Mouse (Mus musculus): ENCODE measurements around the gene Celsr3. TPM values are rescaled to one million over a fixed set of nuclear protein-coding genes. Genes with fewer than 3 reads are reported as not detected.

Gene Celsr3
- polyA plus RNA-seq, 1 experiment from 2014 or later, result 12.1 TPM

DNA sequence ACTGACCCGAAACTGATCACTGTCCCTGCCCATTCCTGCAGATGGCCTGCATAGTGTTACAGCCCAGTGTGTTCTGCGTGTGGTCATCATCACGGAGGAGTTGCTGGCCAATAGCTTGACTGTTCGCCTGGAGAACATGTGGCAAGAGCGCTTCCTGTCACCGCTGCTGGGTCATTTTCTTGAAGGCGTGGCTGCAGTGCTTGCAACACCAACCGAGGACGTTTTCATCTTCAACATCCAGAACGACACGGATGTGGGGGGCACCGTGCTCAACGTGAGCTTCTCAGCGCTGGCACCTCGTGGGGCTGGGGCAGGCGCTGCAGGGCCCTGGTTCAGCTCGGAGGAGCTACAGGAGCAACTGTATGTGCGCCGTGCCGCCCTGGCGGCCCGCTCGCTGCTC lies 5.5 kb downstream of the Celsr3 start:
- peak overlapping the region; percentile 74 for H3K4me2 ChIP-seq
- no peak for ATAC-seq (ENCODE audit: low read depth)
- H3K27me3 ChIP-seq, result peaks cover 61% of the 10 kb centered on the region
- no peaks in the 10 kb centered on the region for H3K9me3 ChIP-seq
- peaks cover 66% of the 10 kb centered on the region for H3K4me1 ChIP-seq (replicated peaks)
- no peak overlapping the region for H3K27ac ChIP-seq (replicated peaks)
- peaks cover 83% of the 10 kb centered on the region for H3K36me3 ChIP-seq
- peak overlapping the region; percentile 38 for H3K4me3 ChIP-seq
- WGBS, result 8% methylated on average over 23 of the region's 23 CpGs
- H3K9ac ChIP-seq, result peak overlapping the region; percentile 49

DNA sequence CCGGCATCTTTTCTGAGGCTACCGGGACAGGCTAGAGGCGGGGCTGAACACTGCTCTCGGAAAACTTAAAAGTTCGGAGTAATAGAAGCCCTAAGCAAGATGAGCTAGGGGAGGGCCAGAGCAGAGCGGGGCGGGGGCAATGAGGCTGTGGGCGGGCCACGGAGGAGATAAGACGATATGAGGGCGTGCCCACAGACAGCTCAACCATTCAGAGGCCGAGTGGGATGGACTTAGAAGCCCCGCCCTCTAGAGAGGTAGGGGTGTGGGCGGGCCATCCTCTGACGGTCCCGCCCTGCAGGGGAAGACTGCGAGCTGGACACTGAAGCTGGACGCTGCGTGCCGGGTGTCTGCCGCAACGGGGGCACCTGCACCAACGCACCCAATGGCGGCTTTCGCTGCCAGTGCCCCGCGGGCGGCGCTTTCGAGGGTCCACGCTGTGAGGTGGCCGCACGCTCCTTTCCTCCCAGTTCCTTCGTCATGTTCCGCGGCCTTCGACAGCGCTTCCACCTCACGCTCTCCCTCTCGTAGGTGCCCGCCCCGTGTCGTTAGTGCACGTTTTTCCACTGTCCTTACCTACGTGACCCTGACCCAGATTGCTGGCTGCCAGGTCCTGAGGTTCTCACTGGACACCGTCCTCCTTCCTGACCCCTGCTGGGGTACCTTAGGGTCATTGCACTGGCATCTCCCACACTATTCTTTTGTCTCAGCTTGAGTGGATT lies 6.4 kb downstream of the Celsr3 start:
- H3K36me3 ChIP-seq, result peaks cover 91% of the 10 kb centered on the region
- H3K4me1 ChIP-seq (replicated peaks), result peaks cover 57% of the 10 kb centered on the region
- peak overlapping the region; percentile 38 for H3K4me3 ChIP-seq
- WGBS, result 9% methylated on average over 46 of the region's 46 CpGs
- peak overlapping the region; percentile 49; the same call in 1 of the 2 replicates for H3K9ac ChIP-seq
- H3K9me3 ChIP-seq, result no peaks in the 10 kb centered on the region
- peak; percentile 91 for ATAC-seq (ENCODE audit: low read depth)
- H3K27ac ChIP-seq (replicated peaks), result no peak overlapping the region
- peak overlapping the region; percentile 74 for H3K4me2 ChIP-seq
- peaks cover 58% of the 10 kb centered on the region for H3K27me3 ChIP-seq

- Histone ChIP-seq H3K4me2 (peak overlapping the region; percentile 9), H3K27me3 (no peaks in the 10 kb centered on the region), H3K9me3 (no peaks in the 10 kb centered on the region), H3K4me3 (no peak overlapping the region), H3K9ac (no peak overlapping the region), H3K4me1 (replicated peaks) (0 out of 2 replicates have a peak, but pooled peaks cover 6% of the 10 kb centered on the region), H3K27ac (replicated peaks) (no peak overlapping the region), H3K36me3 (peaks cover 100% of the 10 kb centered on the region)
- ATAC-seq (ENCODE audit: low read depth), result peak; percentile 24; the same call in 1 of the 2 replicates
- WGBS, result 16% methylated on average over 14 of the region's 14 CpGs
Measured at GRCm38 (mm10) chr9:108842989-108843388, 16.9 kb downstream of the Celsr3 start.

GRCm38 (mm10) chr9:108845390-108845789 lies 19.3 kb downstream of the Celsr3 start:
- Histone ChIP-seq H3K4me3 (no peak overlapping the region), H3K36me3 (peaks cover 98% of the 10 kb centered on the region), H3K4me1 (replicated peaks) (0 out of 2 replicates have a peak, but pooled peaks cover 6% of the 10 kb centered on the region), H3K9me3 (no peaks in the 10 kb centered on the region), H3K27ac (replicated peaks) (no peak overlapping the region), H3K4me2 (no peak overlapping the region), H3K9ac (no peak overlapping the region), H3K27me3 (no peaks in the 10 kb centered on the region)
- ATAC-seq (ENCODE audit: low read depth), result no peak
- 66% methylated on average over 5 of the region's 5 CpGs for WGBS

DNA sequence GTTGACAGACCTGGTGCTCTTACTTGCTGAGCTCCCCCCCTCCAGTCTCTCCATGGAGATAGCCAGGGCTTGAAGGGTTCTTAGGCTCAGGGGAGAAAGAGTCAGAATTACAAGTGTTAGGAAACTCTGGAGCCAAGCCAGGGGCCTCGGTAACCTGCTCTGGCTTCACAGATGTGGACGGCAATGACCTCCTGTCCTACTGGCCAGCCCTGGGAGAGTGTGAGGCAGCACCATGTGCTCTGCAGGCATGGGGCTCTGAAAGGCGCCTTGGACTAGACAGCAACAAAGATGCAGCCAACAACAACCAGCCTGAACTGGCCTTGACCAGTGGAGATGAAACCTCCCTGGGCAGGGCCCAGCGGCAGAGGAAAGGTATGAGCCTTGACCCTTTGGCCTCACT lies 21.3 kb downstream of the Celsr3 start:
- no peaks in the 10 kb centered on the region for H3K27me3 ChIP-seq
- ATAC-seq (ENCODE audit: low read depth), result no peak
- H3K27ac ChIP-seq (replicated peaks), result no peak overlapping the region
- H3K9me3 ChIP-seq, result no peaks in the 10 kb centered on the region
- H3K4me3 ChIP-seq, result no peak overlapping the region
- H3K4me1 ChIP-seq (replicated peaks), result 0 out of 2 replicates have a peak, but pooled peaks cover 6% of the 10 kb centered on the region
- H3K36me3 ChIP-seq, result peaks cover 95% of the 10 kb centered on the region
- WGBS, result 91% methylated on average over 4 of the region's 4 CpGs
- H3K9ac ChIP-seq, result no peak overlapping the region
- H3K4me2 ChIP-seq, result no peak overlapping the region

- H3K27ac ChIP-seq (replicated peaks), result no peak overlapping the region
- no peak overlapping the region for H3K4me3 ChIP-seq
- H3K4me2 ChIP-seq, result no peak overlapping the region
- H3K9me3 ChIP-seq, result no peaks in the 10 kb centered on the region
- peaks cover 91% of the 10 kb centered on the region for H3K36me3 ChIP-seq
- no peaks in the 10 kb centered on the region for H3K27me3 ChIP-seq
- H3K4me1 ChIP-seq (replicated peaks), result peaks cover 6% of the 10 kb centered on the region
- H3K9ac ChIP-seq, result no peak overlapping the region
- no peak for ATAC-seq (ENCODE audit: low read depth)
- 83% methylated on average over 17 of the region's 17 CpGs for WGBS
Measured at GRCm38 (mm10) chr9:108848419-108848818, 22.3 kb downstream of the Celsr3 start.

GRCm38 (mm10) chr9:108852976-108853375 lies 26.9 kb downstream of the Celsr3 start, which contains the start of gene Slc26a6:
TSS of gene Slc26a6 (plus strand) at chr9:108853283.
- Histone ChIP-seq H3K9ac (peak within 1 kb of the TSS; percentile 80), H3K4me1 (replicated peaks) (peaks cover 21% of the 10 kb centered on the region), H3K9me3 (no peaks in the 10 kb centered on the region), H3K36me3 (peaks cover 68% of the 10 kb centered on the region), H3K27me3 (no peaks in the 10 kb centered on the region), H3K27ac (replicated peaks) (peak within 1 kb of the TSS; percentile 87), H3K4me2 (peak within 1 kb of the TSS; percentile 81), H3K4me3 (peak within 1 kb of the TSS; percentile 71)
- 90% methylated on average over 3 of the region's 3 CpGs for WGBS
- ATAC-seq (ENCODE audit: low read depth), result no peak

- no peaks in the 10 kb centered on the region for H3K9me3 ChIP-seq
- peaks cover 68% of the 10 kb centered on the region for H3K36me3 ChIP-seq
- H3K27me3 ChIP-seq, result no peaks in the 10 kb centered on the region
- H3K9ac ChIP-seq, result peak overlapping the region; percentile 80
- ATAC-seq (ENCODE audit: low read depth), result peak; percentile 93
- WGBS, result 2% methylated on average over 25 of the region's 25 CpGs
- peak overlapping the region; percentile 81 for H3K4me2 ChIP-seq
- H3K4me3 ChIP-seq, result peak overlapping the region; percentile 71
- peak overlapping the region; percentile 87 for H3K27ac ChIP-seq (replicated peaks)
- H3K4me1 ChIP-seq (replicated peaks), result peaks cover 21% of the 10 kb centered on the region
Measured at GRCm38 (mm10) chr9:108853635-108854240, 27.6 kb downstream of the Celsr3 start.

GRCm38 (mm10) chr9:108854241-108854696 lies 28.1 kb downstream of the Celsr3 start:
- H3K27me3 ChIP-seq, result no peaks in the 10 kb centered on the region

GRCm38 (mm10) chr9:108855335-108855734 lies 29.2 kb downstream of the Celsr3 start:
- H3K27ac ChIP-seq (replicated peaks), result no peak overlapping the region

More at GRCm38 (mm10) chr9:108854241-108854696, 28.1 kb downstream of the Celsr3 start:
- H3K27ac ChIP-seq (replicated peaks), result peak overlapping the region; percentile 87
- H3K9ac ChIP-seq, result peak overlapping the region; percentile 80
- peak overlapping the region; percentile 71 for H3K4me3 ChIP-seq
- peak; percentile 82 for ATAC-seq (ENCODE audit: low read depth)
- under 1% methylated on average over 28 of the region's 28 CpGs for WGBS
- H3K9me3 ChIP-seq, result no peaks in the 10 kb centered on the region
- peaks cover 68% of the 10 kb centered on the region for H3K36me3 ChIP-seq
- peak overlapping the region; percentile 81 for H3K4me2 ChIP-seq
- H3K4me1 ChIP-seq (replicated peaks), result peaks cover 21% of the 10 kb centered on the region

DNA sequence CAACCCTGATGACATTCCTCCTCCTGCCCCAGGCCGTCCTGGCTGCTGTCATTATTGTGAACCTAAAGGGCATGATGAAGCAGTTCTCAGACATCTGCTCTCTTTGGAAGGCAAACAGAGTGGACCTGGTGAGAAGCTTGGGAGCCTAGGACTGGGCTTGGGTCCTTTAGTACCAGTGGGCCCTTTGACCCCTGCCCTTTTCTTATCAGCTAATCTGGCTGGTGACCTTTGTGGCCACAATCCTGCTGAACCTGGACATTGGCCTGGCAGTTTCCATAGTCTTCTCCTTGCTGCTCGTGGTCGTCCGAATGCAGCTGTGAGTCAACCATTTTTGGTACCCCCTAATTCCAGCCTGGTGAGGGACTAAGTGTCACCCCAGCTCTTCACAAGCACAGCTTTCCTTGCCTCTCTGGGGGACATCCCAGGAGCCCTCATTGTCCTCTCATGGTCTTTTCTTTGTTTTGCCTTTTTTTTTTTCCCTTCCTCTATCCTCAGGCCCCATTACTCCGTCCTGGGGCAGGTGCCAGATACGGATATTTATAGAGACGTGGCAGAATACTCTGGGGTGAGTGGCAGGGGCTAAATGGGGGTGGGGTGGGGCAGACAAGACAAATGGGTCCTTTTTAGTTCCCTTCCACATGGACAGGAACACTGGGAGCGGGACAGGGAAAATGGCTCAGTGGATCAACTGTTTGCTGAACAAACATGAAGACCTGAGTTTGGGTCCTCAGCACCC lies 32.8 kb downstream of the Celsr3 start:
- ATAC-seq (ENCODE audit: low read depth), result no peak

More at GRCm38 (mm10) chr9:108855335-108855734, 29.2 kb downstream of the Celsr3 start:
- no peak for ATAC-seq (ENCODE audit: low read depth)
- 62% methylated on average over 5 of the region's 5 CpGs for WGBS
- Histone ChIP-seq H3K4me1 (replicated peaks) (peaks cover 21% of the 10 kb centered on the region), H3K4me3 (no peak overlapping the region), H3K9me3 (no peaks in the 10 kb centered on the region), H3K4me2 (peak overlapping the region; percentile 81; the same call in 1 of the 2 replicates), H3K27me3 (no peaks in the 10 kb centered on the region), H3K9ac (peak overlapping the region; percentile 80), H3K36me3 (peaks cover 69% of the 10 kb centered on the region)

More for the DNA sequence above, 32.8 kb downstream of the Celsr3 start:
- 78% methylated on average over 8 of the region's 8 CpGs for WGBS
- no peak overlapping the region for H3K4me3 ChIP-seq
- H3K4me1 ChIP-seq (replicated peaks), result peaks cover 12% of the 10 kb centered on the region
- no peak overlapping the region for H3K9ac ChIP-seq
- H3K9me3 ChIP-seq, result no peaks in the 10 kb centered on the region
- H3K27me3 ChIP-seq, result no peaks in the 10 kb centered on the region
- peaks cover 62% of the 10 kb centered on the region for H3K36me3 ChIP-seq
- H3K4me2 ChIP-seq, result no peak overlapping the region
- no peak overlapping the region for H3K27ac ChIP-seq (replicated peaks)
